8 mouse cellular contexts compared by ENCODE assay signal in the genomic region with DNA sequence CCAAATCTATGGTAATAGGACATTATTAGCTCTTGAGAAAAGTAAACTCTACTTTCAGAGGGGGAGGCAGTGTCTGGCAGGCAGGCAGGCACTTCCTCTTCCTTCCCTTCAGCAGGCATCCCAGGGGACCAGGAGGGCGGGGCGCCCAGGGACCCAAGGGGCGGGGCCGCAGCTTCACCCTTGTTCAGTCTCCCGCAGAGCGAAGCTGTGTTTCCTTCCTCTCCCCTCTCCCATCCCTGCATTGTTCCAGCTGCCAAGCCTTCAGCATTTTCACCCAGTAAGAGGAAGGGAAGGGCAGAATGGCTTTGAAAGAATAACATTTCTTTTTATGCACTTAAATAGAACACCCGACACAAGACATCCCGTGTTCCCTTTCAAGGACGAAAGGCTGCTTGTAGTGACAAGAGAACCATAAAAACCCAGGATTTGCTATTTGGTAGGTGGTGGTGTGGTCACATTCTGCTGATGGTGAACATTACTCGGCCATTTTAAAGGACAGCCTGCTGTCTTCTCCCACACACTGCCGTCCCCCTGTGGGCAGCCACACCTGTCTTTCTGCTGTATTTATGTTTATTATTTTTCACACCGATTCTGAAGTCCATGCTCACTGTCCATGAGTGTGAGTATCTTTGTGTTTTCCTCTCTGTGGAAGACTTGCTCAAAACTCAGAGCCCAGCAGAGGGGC.
DNase-seq lines count a peak whose midpoint lies in the region; ATAC-seq and TF ChIP-seq lines count a peak whose summit lies in the region.

No protein-coding gene starts in this region.

- no peaks in the 10 kb centered on the region; the same call in 1 of the 2 replicates for H3K4me1 ChIP-seq in intestine, postnatal 0 days (replicated peaks; ENCODE audit: control insufficient read depth, insufficient read depth, low read length)
- H3K4me1 ChIP-seq in limb, embryonic 10.5 days: peaks cover 19% of the 10 kb centered on the region
- H3K4me1 ChIP-seq in midbrain, embryonic 12.5 days: peaks cover 34% of the 10 kb centered on the region

- DNase-seq in adipocyte (ENCODE audit: low spot score): peak; percentile 69
- DNase-seq in embryo, embryonic 11.5 days (ENCODE audit: low read depth, low spot score): peak; percentile 49
- peak; percentile 60 for DNase-seq in limb, embryonic 10.5 days (ENCODE audit: low spot score)
- DNase-seq in spleen, adult 12 weeks (ENCODE audit: low spot score): peak; percentile 72

- no peak overlapping the region for H3K27ac ChIP-seq in intestine, postnatal 0 days (ENCODE audit: low read depth, low read length)
- H3K27ac ChIP-seq in limb, embryonic 10.5 days: peak overlapping the region; percentile 72; the same call in 1 of the 2 replicates
- H3K27ac ChIP-seq in midbrain, embryonic 12.5 days (replicated peaks): peak overlapping the region; percentile 42; the same call in 1 of the 2 replicates

- peak; percentile 100 for ATAC-seq in granulocyte monocyte progenitor cell, adult 5-6 weeks (replicated peaks; ENCODE audit: poor library complexity, severe bottlenecking)
- peak; percentile 77; the same call in 1 of the 2 replicates for ATAC-seq in intestine, postnatal 0 days
- ATAC-seq in midbrain, embryonic 12.5 days (ENCODE audit: low FRiP score, low read depth): peak; percentile 69
- ATAC-seq in erythroid progenitor cell, adult 5-6 weeks (replicated peaks; ENCODE audit: low FRiP score, poor library complexity, severe bottlenecking): no peak

- H3K27me3 ChIP-seq in intestine, postnatal 0 days (replicated peaks; ENCODE audit: control insufficient read depth, insufficient read depth, low read length): no peaks in the 10 kb centered on the region
- H3K27me3 ChIP-seq in limb, embryonic 10.5 days (ENCODE audit: low read depth, poor library complexity, severe bottlenecking): no peaks in the 10 kb centered on the region
- no peaks in the 10 kb centered on the region for H3K27me3 ChIP-seq in midbrain, embryonic 12.5 days

- H3K4me2 ChIP-seq in intestine, postnatal 0 days (replicated peaks; ENCODE audit: low read depth): peak overlapping the region; percentile 54
- H3K4me2 ChIP-seq in midbrain, embryonic 12.5 days (replicated peaks): peak overlapping the region; percentile 33

- H3K4me3 ChIP-seq in intestine, postnatal 0 days (ENCODE audit: low read depth, low read length): no peak overlapping the region
- peak overlapping the region; percentile 33 for H3K4me3 ChIP-seq in limb, embryonic 10.5 days
- H3K4me3 ChIP-seq in midbrain, embryonic 12.5 days: no peak overlapping the region

- H3K9me3 ChIP-seq in intestine, postnatal 0 days (ENCODE audit: control insufficient read depth): no peaks in the 10 kb centered on the region
- no peaks in the 10 kb centered on the region for H3K9me3 ChIP-seq in limb, embryonic 10.5 days (replicated peaks)
- no peaks in the 10 kb centered on the region for H3K9me3 ChIP-seq in midbrain, embryonic 12.5 days

- H3K36me3 ChIP-seq in intestine, postnatal 0 days (ENCODE audit: control insufficient read depth, insufficient read depth): no peaks in the 10 kb centered on the region
- H3K36me3 ChIP-seq in limb, embryonic 10.5 days: no peaks in the 10 kb centered on the region
- H3K36me3 ChIP-seq in midbrain, embryonic 12.5 days: no peaks in the 10 kb centered on the region

- no peak for TF ChIP-seq CTCF in intestine, postnatal 0 days (IDR thresholded peaks at IDR 0.05; ENCODE audit: low read depth)

- no peak overlapping the region for H3K9ac ChIP-seq in intestine, postnatal 0 days (ENCODE audit: low read depth, low read length)
- no peak overlapping the region for H3K9ac ChIP-seq in midbrain, embryonic 12.5 days (replicated peaks)

- WGBS in intestine, postnatal 0 days: 9% methylated on average over 12 of the region's 12 CpGs
- 21% methylated on average over 12 of the region's 12 CpGs for WGBS in limb, embryonic 10.5 days
- WGBS in midbrain, embryonic 12.5 days: 12% methylated on average over 12 of the region's 12 CpGs
